Mouse (Mus musculus) T-cell, adult 66 days (primary cell): ENCODE measurements around the gene Gpd1l. TPM values are rescaled to one million over a fixed set of nuclear protein-coding genes. Genes with fewer than 3 reads are reported as not detected.

Experiments used
- total RNA-seq, 2 experiments: library from RNA; stranded (reverse); gene quantifications; 3 replicates in 1 of 2; 4 replicates in 1 of 2; pipeline ENCODE4 v1.2.4; 2023

Gene Gpd1l
- 10 to 100 TPM; 40.9 to 41.0 TPM for total RNA-seq

DNA sequence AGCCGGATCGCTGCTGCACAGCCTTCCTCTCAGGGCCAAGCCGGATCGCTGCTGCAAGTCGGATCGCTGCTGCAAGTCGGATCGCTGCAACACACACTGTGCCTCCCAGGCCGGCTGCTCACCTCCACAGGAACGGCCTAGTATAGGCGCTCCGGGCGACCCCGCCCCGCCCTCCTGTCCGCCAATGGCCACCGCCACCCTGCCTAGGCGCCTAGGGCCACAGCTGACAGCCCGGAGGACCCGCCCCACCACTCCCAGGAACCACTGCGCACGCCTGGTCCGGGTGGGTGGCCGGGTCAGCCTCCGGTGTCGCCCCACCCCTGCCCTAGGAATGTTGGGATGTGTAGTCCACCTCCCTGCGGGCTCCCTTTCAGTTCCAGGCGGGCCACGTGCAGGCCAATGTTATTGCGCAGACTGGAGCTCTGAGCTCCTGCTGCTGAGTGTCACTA lies at the start of gene Gpd1l:
TSS of gene Gpd1l (minus strand) at position 265 of the 449 bp plus-strand sequence.

DNA sequence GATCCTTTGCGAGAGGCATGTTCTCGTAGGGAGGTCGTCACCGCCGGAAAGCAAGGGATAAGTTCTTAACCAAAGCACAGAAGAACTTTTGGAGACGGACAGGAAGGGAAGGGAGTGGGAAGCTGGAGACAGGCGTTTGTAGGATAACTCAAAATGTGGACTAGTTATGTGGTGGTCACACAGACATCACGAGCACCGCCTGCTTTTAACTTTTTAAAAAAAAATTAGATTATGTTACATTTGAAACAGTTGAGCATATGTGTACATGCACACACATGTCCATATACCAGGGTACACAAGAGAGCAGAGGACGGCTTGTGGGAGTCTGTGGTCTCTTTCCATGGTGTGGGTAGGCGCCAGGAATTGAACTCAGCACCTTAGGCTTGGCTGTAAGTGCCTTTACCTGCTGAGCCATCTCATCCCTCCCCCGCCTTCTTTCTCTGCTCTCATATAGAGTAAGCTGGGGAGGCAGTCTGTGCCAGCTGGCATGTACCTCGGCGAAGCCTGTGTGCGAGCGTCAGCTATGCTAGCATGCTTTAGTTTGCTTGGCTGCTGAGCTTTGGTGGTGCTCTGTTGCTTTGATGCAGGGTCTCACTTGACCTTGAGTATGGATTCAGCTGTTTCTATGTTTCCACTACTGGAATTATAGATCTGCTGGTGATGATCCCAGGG lies 49.0 kb upstream of the Gpd1l start, which contains the start of gene Rps27rt:
TSS of gene Rps27rt (minus strand) at position 51 of the 672 bp plus-strand sequence.

DNA sequence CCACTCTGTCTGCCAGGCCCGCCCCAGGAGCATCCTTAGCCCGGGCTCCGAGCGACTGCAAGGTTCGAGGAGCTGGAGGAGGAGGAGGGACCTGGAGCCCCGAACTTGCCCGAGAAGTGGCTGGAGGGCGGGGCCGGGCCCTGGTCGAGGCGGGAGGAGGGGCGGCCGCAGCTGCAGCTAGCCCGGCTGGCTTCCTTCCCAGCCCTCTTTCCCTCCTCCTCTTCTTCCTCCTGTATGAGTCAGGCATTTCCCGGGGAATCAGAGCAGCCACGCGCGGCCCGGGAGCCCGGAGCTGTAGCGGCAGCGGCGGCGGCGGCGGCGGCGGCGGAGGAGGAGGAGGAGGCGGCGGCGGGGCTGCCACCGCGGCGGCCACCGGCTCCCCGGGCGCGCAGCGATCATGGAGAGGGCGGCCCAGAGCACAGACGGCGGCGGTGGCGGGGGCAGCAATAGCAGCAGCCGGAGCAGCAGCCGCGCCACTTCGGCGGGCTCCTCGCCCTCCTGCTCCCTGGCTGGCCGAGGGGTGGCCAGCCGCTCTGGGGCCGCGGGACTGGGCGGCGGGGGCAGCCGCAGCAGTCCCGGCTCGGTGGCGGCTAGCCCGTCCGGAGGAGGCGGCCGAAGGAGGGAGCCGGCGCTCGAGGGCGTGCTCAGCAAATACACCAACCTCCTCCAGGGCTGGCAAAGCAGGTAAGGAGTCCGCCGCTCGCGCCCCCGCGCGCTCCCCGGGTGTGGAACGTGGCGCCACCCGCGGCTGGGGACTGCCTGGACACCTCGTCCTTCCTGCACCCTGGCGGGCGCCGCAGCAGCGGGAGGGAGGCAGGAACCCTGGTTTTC lies 44.7 kb upstream of the Gpd1l start, which contains the start of gene Osbpl10:
TSS of gene Osbpl10 (plus strand) at position 289 of the 831 bp plus-strand sequence.

Other genes starting within 250 kb of the Gpd1l start
- gene Dync1li1, start 245.2 kb downstream of the Gpd1l start, total RNA-seq: 10 to 100 TPM; 45.3 to 55.7 TPM
- 100 to 1,000 TPM in 1 of 2 experiments, 10 to 100 TPM in 1; 96.3 to 100 TPM for gene Cmtm6, start 202.9 kb downstream of the Gpd1l start, total RNA-seq
- gene Cmtm7, start 152.1 kb downstream of the Gpd1l start, total RNA-seq: 10 to 100 TPM; 65.4 to 83.6 TPM
- gene Cmtm8, start 89.8 kb downstream of the Gpd1l start, total RNA-seq: not detected
- not detected for gene Osbpl10, start 44.6 kb upstream of the Gpd1l start, total RNA-seq
- gene Rps27rt, start 48.8 kb upstream of the Gpd1l start, total RNA-seq: 100 to 1,000 TPM; 210 to 219 TPM